Mouse (Mus musculus) heart, embryonic 14.5 days (tissue): Measurements from ENCODE around the gene Gca. TPM values are rescaled to one million over a fixed set of nuclear protein-coding genes. Genes with fewer than 3 reads are reported as not detected.
"Not testable (repeated sequence)": the region's sequence is repeated elsewhere in the genome, so short reads cannot be mapped to it uniquely, and the experiment has no call there.

ENCODE experiments used
- ATAC-seq: fragments of 200-750 bp; cut with Nextera tagmentation; 2 replicates; pipeline ENCODE4 v1.8.0; 2017; ENCODE audit warnings: low read depth, moderate TSS enrichment; ENCODE audit not compliant: insufficient number of reproducible peaks, insufficient read depth, low FRiP score
- H3K27ac ChIP-seq, 2 experiments: fragments of 200-500 bp in 1 of 2; fragments of 300-500 bp in 1 of 2; sonication (generic) in 1 of 2; replicated peaks in 1 of 2; 2 replicates each; pipeline ENCODE4 v1.5.1; 2012 to 2014; ENCODE audit warnings: low read depth in 2 of 2, low read length in 2 of 2, control low read depth in 1 of 2, mild to moderate bottlenecking in 1 of 2, mixed read lengths in 1 of 2; ENCODE audit not compliant: control insufficient read depth in 1 of 2, insufficient read depth in 1 of 2
- H3K27me3 ChIP-seq: fragments of 300-500 bp; sonication (generic); 2 replicates; pipeline ENCODE4 v1.6.1; 2014; ENCODE audit warnings: mild to moderate bottlenecking, low read length, control low read depth; ENCODE audit not compliant: control insufficient read depth, insufficient read depth
- H3K36me3 ChIP-seq: fragments of 300-500 bp; sonication (generic); 2 replicates; pipeline ENCODE4 v1.6.1; 2014; ENCODE audit warnings: mild to moderate bottlenecking, control low read depth, low read length, mixed read lengths; ENCODE audit not compliant: control insufficient read depth, insufficient read depth
- H3K4me1 ChIP-seq, 2 experiments: fragments of 200-500 bp in 1 of 2; fragments of 300-500 bp in 1 of 2; sonication (generic) in 1 of 2; 2 replicates each; pipeline ENCODE4 v1.6.1; 2012 to 2014; ENCODE audit warnings: low read length in 2 of 2, control low read depth in 1 of 2, mixed read lengths in 1 of 2; ENCODE audit not compliant: control insufficient read depth in 2 of 2, insufficient read depth in 2 of 2
- H3K4me2 ChIP-seq: fragments of 300-500 bp; sonication (generic); 2 replicates; pipeline ENCODE4 v1.6.1; 2014; ENCODE audit warnings: mild to moderate bottlenecking, low read length
- H3K4me3 ChIP-seq, 2 experiments: fragments of 200-500 bp in 1 of 2; fragments of 300-500 bp in 1 of 2; sonication (generic) in 1 of 2; 2 replicates each; pipeline ENCODE4 v1.5.1; 2012 to 2014; ENCODE audit warnings: low read length in 2 of 2, mild to moderate bottlenecking in 2 of 2, control low read depth in 1 of 2, low read depth in 1 of 2, moderate library complexity in 1 of 2; ENCODE audit not compliant: control insufficient read depth in 1 of 2, insufficient read depth in 1 of 2
- H3K9ac ChIP-seq: fragments of 300-500 bp; sonication (generic); 2 replicates; pipeline ENCODE4 v1.6.1; 2014; ENCODE audit warnings: mild to moderate bottlenecking, low read length
- H3K9me3 ChIP-seq: fragments of 300-500 bp; sonication (generic); 2 replicates; pipeline ENCODE4 v1.6.1; 2016; ENCODE audit warnings: low read length, control low read depth; ENCODE audit not compliant: control insufficient read depth
- WGBS: fragments of 180-500 bp; shearing (Covaris S2); extraction: QIAGEN DNeasy Blood & Tissue Kit; methylation state at CpG from one replicate; pipeline ENCODE4 v1.1.7; 2014; 5-methylcytosine and 5-hydroxymethylcytosine counted together
- polyA plus RNA-seq: library from polyadenylated mRNA; unstranded; fragments of >200 nt; fragmentation: Nextera tagmentation; extraction: Ambion mirVana; gene quantifications from 2 replicates; pipeline ENCODE4 v1.2.1, GENCODE M21; 2014

The Gca gene
- polyA plus RNA-seq, 1 experiment from 2014 or later: 19.1 TPM

- not testable (repeated sequence) for H3K9ac ChIP-seq, H3K27me3 ChIP-seq, H3K4me2 ChIP-seq, H3K4me3 ChIP-seq, ATAC-seq, H3K36me3 ChIP-seq, H3K4me1 ChIP-seq, H3K9me3 ChIP-seq, H3K27ac ChIP-seq
- WGBS: 93% methylated on average over 4 of the region's 4 CpGs
Measured at GRCm38 (mm10) chr2:62714362-62714761, 50.3 kb downstream of the Gca start.

GRCm38 (mm10) chr2:62715260-62715659 lies 51.2 kb downstream of the Gca start:
- Histone ChIP-seq H3K27me3 (no peaks in the 10 kb centered on the region), H3K9me3 (no peaks in the 10 kb centered on the region), H3K4me1 (no peaks in the 10 kb centered on the region), H3K36me3 (no peaks in the 10 kb centered on the region), H3K4me3 (no peak overlapping the region), H3K27ac (no peak overlapping the region), H3K4me2 (no peak overlapping the region), H3K9ac (no peak overlapping the region)
- WGBS: 88% methylated on average over 4 of the region's 4 CpGs
- ATAC-seq: no peak

- H3K4me2 ChIP-seq: no peak overlapping the region
- no peaks in the 10 kb centered on the region for H3K9me3 ChIP-seq
- H3K4me1 ChIP-seq: peaks cover 0 to 2% of the 10 kb centered on the region in 2 experiments; a peak in 1 of 4 replicates
- no peak overlapping the region for H3K27ac ChIP-seq
- H3K9ac ChIP-seq: no peak overlapping the region
- WGBS: 75% methylated on average over 6 of the region's 6 CpGs
- no peaks in the 10 kb centered on the region for H3K36me3 ChIP-seq
- H3K27me3 ChIP-seq: no peaks in the 10 kb centered on the region
- no peak for ATAC-seq
- no peak overlapping the region for H3K4me3 ChIP-seq
Measured at GRCm38 (mm10) chr2:62717270-62717669, 53.2 kb downstream of the Gca start.

- no peak for ATAC-seq
- WGBS: 8% methylated on average over 1 of the region's 1 CpGs
Measured at GRCm38 (mm10) chr2:62718411-62718810, 54.3 kb downstream of the Gca start.

GRCm38 (mm10) chr2:62725946-62726345 lies 61.9 kb downstream of the Gca start:
- H3K27me3 ChIP-seq: no peaks in the 10 kb centered on the region
- peaks cover 0 to 6% of the 10 kb centered on the region in 2 experiments; a peak in 1 of 4 replicates for H3K4me1 ChIP-seq
- no peak overlapping the region for H3K9ac ChIP-seq
- H3K36me3 ChIP-seq: no peaks in the 10 kb centered on the region
- no peak overlapping the region for H3K4me2 ChIP-seq
- ATAC-seq: no peak
- no peaks in the 10 kb centered on the region for H3K9me3 ChIP-seq
- H3K27ac ChIP-seq: no peak overlapping the region
- WGBS: 63% methylated on average over 1 of the region's 1 CpGs
- H3K4me3 ChIP-seq: no peak overlapping the region

More at GRCm38 (mm10) chr2:62718411-62718810, 54.3 kb downstream of the Gca start:
- Histone ChIP-seq H3K27ac (no peak overlapping the region), H3K27me3 (no peaks in the 10 kb centered on the region), H3K36me3 (no peaks in the 10 kb centered on the region), H3K4me1 (peaks cover 0 to 6% of the 10 kb centered on the region in 2 experiments; a peak in 1 of 4 replicates), H3K4me2 (no peak overlapping the region), H3K9me3 (no peaks in the 10 kb centered on the region), H3K4me3 (no peak overlapping the region), H3K9ac (no peak overlapping the region)

GRCm38 (mm10) chr2:62727732-62728131 lies 63.6 kb downstream of the Gca start:
- H3K36me3 ChIP-seq: no peaks in the 10 kb centered on the region
- no peaks in the 10 kb centered on the region for H3K27me3 ChIP-seq
- no peak overlapping the region for H3K4me3 ChIP-seq
- H3K27ac ChIP-seq: no peak overlapping the region
- H3K9me3 ChIP-seq: no peaks in the 10 kb centered on the region
- ATAC-seq: no peak
- H3K4me1 ChIP-seq: no peaks in the 10 kb centered on the region
- no peak overlapping the region for H3K9ac ChIP-seq
- WGBS: 85% methylated on average over 2 of the region's 2 CpGs
- no peak overlapping the region for H3K4me2 ChIP-seq

- WGBS: 65% methylated on average over 1 of the region's 1 CpGs
- H3K36me3 ChIP-seq: no peaks in the 10 kb centered on the region
- no peak overlapping the region for H3K4me2 ChIP-seq
- no peaks in the 10 kb centered on the region for H3K27me3 ChIP-seq
- H3K4me3 ChIP-seq: no peak overlapping the region
- H3K27ac ChIP-seq: no peak overlapping the region
- no peaks in the 10 kb centered on the region for H3K4me1 ChIP-seq
- no peak overlapping the region for H3K9ac ChIP-seq
- ATAC-seq: no peak
- H3K9me3 ChIP-seq: no peaks in the 10 kb centered on the region
Measured at GRCm38 (mm10) chr2:62730671-62731070, 66.6 kb downstream of the Gca start.

- H3K4me1 ChIP-seq: no peaks in the 10 kb centered on the region
- no peaks in the 10 kb centered on the region for H3K27me3 ChIP-seq
- no peak for ATAC-seq
- no peak overlapping the region for H3K9ac ChIP-seq
- H3K4me2 ChIP-seq: no peak overlapping the region
- H3K27ac ChIP-seq: no peak overlapping the region
- H3K36me3 ChIP-seq: no peaks in the 10 kb centered on the region
- WGBS: 67% methylated on average over 2 of the region's 2 CpGs
- no peaks in the 10 kb centered on the region for H3K9me3 ChIP-seq
- no peak overlapping the region for H3K4me3 ChIP-seq
Measured at GRCm38 (mm10) chr2:62743098-62743497, 79.0 kb downstream of the Gca start.
